Mouse (Mus musculus) midbrain, postnatal 0 days (tissue): ENCODE data around the gene Adgrl2. TPM values are rescaled to one million over a fixed set of nuclear protein-coding genes. Genes with fewer than 3 reads are reported as not detected.

Experiments used
- ATAC-seq: fragments of 200-750 bp; cut with Nextera tagmentation; 2 replicates; pipeline ENCODE4 v1.8.0; 2017; ENCODE audit warnings: moderate number of reproducible peaks, mild to moderate bottlenecking, moderate TSS enrichment, moderate library complexity; ENCODE audit not compliant: low FRiP score
- DNase-seq: peaks from one replicate; pipeline ENCODE4 v3.0.0-alpha.2; 2015; ENCODE audit warnings: low spot score
- H3K27ac ChIP-seq: fragments of 300-500 bp; sonication (generic); 2 replicates; pipeline ENCODE4 v1.5.1; 2014; ENCODE audit warnings: low read depth, mild to moderate bottlenecking, low read length, mixed read lengths
- H3K27me3 ChIP-seq: fragments of 300-500 bp; sonication (generic); 2 replicates; pipeline ENCODE4 v1.6.1; 2014; ENCODE audit warnings: low read length, control low read depth, mixed read lengths; ENCODE audit not compliant: insufficient read depth
- H3K36me3 ChIP-seq: fragments of 300-500 bp; sonication (generic); 2 replicates; pipeline ENCODE4 v1.6.1; 2014; ENCODE audit warnings: low read length, control low read depth, mixed read lengths; ENCODE audit not compliant: insufficient read depth
- H3K4me1 ChIP-seq: fragments of 300-500 bp; sonication (generic); 2 replicates; pipeline ENCODE4 v1.6.1; 2014; ENCODE audit warnings: mild to moderate bottlenecking, control low read depth, antibody characterized with exemption, low read length, mixed read lengths; ENCODE audit not compliant: insufficient read depth
- H3K4me2 ChIP-seq: fragments of 300-500 bp; sonication (generic); 2 replicates; pipeline ENCODE4 v1.6.1; 2014; ENCODE audit warnings: low read depth, mild to moderate bottlenecking, low read length, mixed read lengths; ENCODE audit not compliant: poor library complexity, severe bottlenecking
- H3K4me3 ChIP-seq: fragments of 300-500 bp; sonication (generic); 2 replicates; pipeline ENCODE4 v1.5.1; 2014; ENCODE audit warnings: low read depth, mild to moderate bottlenecking, low read length, moderate library complexity
- H3K9ac ChIP-seq: fragments of 300-500 bp; sonication (generic); replicated peaks from 2 replicates; pipeline ENCODE4 v1.6.1; 2014; ENCODE audit warnings: mild to moderate bottlenecking, low read length, moderate library complexity, mixed read lengths; ENCODE audit not compliant: poor library complexity, severe bottlenecking
- H3K9me3 ChIP-seq: fragments of 300-500 bp; sonication (generic); 2 replicates; pipeline ENCODE4 v1.6.1; 2016; ENCODE audit warnings: low read length, control low read depth
- CTCF ChIP-seq: IDR thresholded peaks from 2 replicates; pipeline ENCODE4 v1.5.1; 2016; ENCODE audit warnings: antibody characterized with exemption, mild to moderate bottlenecking
- WGBS: fragments of 180-500 bp; shearing (Covaris S2); extraction: QIAGEN DNeasy Blood & Tissue Kit; methylation state at CpG from one replicate; pipeline ENCODE4 v1.1.7; 2014; 5-methylcytosine and 5-hydroxymethylcytosine counted together
- polyA plus RNA-seq: library from polyadenylated mRNA; unstranded; fragments of >200 nt; fragmentation: Nextera tagmentation; extraction: Ambion mirVana; gene quantifications from 2 replicates; pipeline ENCODE4 v1.2.1, GENCODE M21; 2015
- total RNA-seq: library from RNA; depleted of rRNA; stranded (reverse); fragments of >200 nt; gene quantifications from 2 replicates; pipeline ENCODE4 v1.2.3, GENCODE M21; 2014

The Adgrl2 gene
- total and polyA plus RNA-seq, 2 experiments from 2014 or later: 92.9 to 102 TPM

GRCm38 (mm10) chr3:148865234-148865633, 125.1 kb downstream of the Adgrl2 start:
- H3K4me3 ChIP-seq: no peak overlapping the region
- no peak for ATAC-seq
- WGBS: 63% methylated on average over 7 of the region's 7 CpGs

GRCm38 (mm10) chr3:148861860-148862259, 128.5 kb downstream of the Adgrl2 start:
- ATAC-seq: no peak
- peaks cover 5% of the 10 kb centered on the region; the same call in 1 of the 2 replicates for H3K36me3 ChIP-seq
- WGBS: 51% methylated on average over 7 of the region's 7 CpGs

More at GRCm38 (mm10) chr3:148865234-148865633, 125.1 kb downstream of the Adgrl2 start:
- Histone ChIP-seq H3K36me3 (no peaks in the 10 kb centered on the region), H3K4me2 (no peak overlapping the region), H3K27ac (no peak overlapping the region), H3K9me3 (no peaks in the 10 kb centered on the region), H3K27me3 (no peaks in the 10 kb centered on the region), H3K9ac (no peak overlapping the region), H3K4me1 (no peaks in the 10 kb centered on the region)
- no peak for TF ChIP-seq CTCF
- peak; percentile 64 for DNase-seq

DNA sequence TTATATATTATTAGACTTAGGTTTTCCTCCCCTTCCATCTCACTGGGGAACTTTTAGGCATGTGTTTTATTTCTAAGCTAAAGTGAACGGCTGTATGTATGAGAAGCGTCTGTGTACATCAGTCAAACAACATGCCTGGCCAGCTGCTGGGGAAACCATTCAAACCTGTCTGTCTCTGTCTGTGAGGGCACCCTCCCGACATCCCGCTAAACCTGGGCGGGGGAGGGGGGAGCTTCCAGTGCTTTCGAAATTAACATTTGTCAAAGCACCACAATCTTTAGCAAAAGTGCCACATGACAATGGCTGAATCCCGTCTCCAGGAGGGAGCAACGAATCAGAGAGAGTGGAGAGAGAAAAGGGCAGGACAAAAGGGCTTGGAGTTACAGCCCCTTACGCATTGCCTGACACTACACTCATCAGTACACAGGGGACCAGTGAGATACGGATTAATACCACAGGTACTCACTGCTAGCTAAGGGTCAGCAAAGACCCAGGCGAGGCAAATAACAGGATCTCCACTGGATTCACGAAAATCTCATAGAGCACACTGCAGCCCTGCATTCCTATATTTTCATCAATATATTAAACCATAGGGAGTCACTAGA, 135.9 kb downstream of the Adgrl2 start:
- Histone ChIP-seq H3K9ac (no peak overlapping the region), H3K9me3 (no peaks in the 10 kb centered on the region), H3K4me3 (peak overlapping the region; percentile 25), H3K4me1 (no peaks in the 10 kb centered on the region), H3K27ac (no peak overlapping the region), H3K4me2 (peak overlapping the region; percentile 48), H3K36me3 (peaks cover 5% of the 10 kb centered on the region), H3K27me3 (no peaks in the 10 kb centered on the region)
- no peak for TF ChIP-seq CTCF
- WGBS: 11% methylated on average over 12 of the region's 12 CpGs
- ATAC-seq (peak; percentile 41; the same call in 1 of the 2 replicates), DNase-seq (no peak)

More at GRCm38 (mm10) chr3:148861860-148862259, 128.5 kb downstream of the Adgrl2 start:
- Histone ChIP-seq H3K4me2 (no peak overlapping the region), H3K9me3 (no peaks in the 10 kb centered on the region), H3K27ac (no peak overlapping the region), H3K4me1 (no peaks in the 10 kb centered on the region), H3K9ac (no peak overlapping the region), H3K27me3 (no peaks in the 10 kb centered on the region), H3K4me3 (no peak overlapping the region)
- no peak for TF ChIP-seq CTCF
- DNase-seq: no peak

GRCm38 (mm10) chr3:148853372-148853771, 137.0 kb downstream of the Adgrl2 start:
- no peaks in the 10 kb centered on the region for H3K4me1 ChIP-seq
- ATAC-seq: no peak
- no peak overlapping the region for H3K27ac ChIP-seq
- no peak overlapping the region for H3K4me3 ChIP-seq
- H3K27me3 ChIP-seq: no peaks in the 10 kb centered on the region
- H3K36me3 ChIP-seq: no peaks in the 10 kb centered on the region; the same call in 1 of the 2 replicates
- WGBS: 13% methylated on average over 8 of the region's 8 CpGs
- no peak overlapping the region for H3K9ac ChIP-seq
- H3K9me3 ChIP-seq: no peaks in the 10 kb centered on the region
- peak overlapping the region; percentile 32 for H3K4me2 ChIP-seq
- DNase-seq: no peak
- TF ChIP-seq CTCF: no peak

DNA sequence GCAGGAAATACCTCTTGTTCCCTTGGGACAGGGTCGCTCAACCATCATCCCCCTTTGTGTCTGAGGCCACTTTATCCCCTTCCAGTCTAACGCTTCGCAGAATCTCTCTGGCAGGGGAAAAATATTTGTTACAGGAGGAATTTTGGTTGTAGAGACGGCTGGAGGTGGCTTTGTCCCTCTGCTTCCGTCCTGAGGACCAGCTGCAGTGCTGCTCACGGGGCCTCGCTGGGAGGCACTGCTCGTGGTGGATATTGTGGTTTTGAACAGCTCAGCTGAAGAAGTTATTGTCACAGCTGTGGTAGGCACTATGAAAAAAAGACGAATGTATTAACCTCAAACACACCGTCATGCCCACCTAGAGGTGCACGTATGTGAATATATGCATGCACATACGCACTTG, 137.8 kb downstream of the Adgrl2 start:
- H3K36me3 ChIP-seq: no peaks in the 10 kb centered on the region; the same call in 1 of the 2 replicates

DNA sequence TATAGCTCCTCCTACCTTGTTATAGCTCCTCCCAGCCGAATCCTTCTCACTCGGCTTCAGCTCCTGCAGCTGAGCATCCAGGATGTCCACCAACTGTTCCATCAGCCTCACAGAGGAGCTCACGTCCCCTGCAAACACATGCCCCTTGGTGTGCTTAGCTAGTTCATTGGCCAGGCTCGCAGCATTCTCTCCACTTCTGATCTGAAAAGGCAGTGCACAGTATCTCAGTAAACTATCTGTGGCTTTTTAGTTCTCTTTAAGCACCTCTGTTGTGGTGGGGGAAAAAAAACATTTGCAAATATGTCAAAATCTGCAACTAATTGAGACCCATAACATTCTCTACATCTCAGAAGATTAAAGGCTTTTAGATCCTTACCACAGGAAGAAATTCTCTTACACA, 139.5 kb downstream of the Adgrl2 start:
- TF ChIP-seq CTCF: no peak
- Histone ChIP-seq H3K4me2 (no peak overlapping the region), H3K27ac (no peak overlapping the region), H3K4me3 (no peak overlapping the region), H3K27me3 (no peaks in the 10 kb centered on the region), H3K9ac (no peak overlapping the region), H3K36me3 (peaks cover 5% of the 10 kb centered on the region; the same call in 1 of the 2 replicates), H3K4me1 (no peaks in the 10 kb centered on the region), H3K9me3 (no peaks in the 10 kb centered on the region)
- 94% methylated on average over 4 of the region's 4 CpGs for WGBS
- DNase-seq: no peak
- ATAC-seq: no peak

More for the DNA sequence above, 137.8 kb downstream of the Adgrl2 start:
- Histone ChIP-seq H3K9ac (no peak overlapping the region), H3K4me1 (no peaks in the 10 kb centered on the region), H3K4me2 (no peak overlapping the region), H3K27me3 (no peaks in the 10 kb centered on the region), H3K9me3 (no peaks in the 10 kb centered on the region), H3K4me3 (no peak overlapping the region), H3K27ac (no peak overlapping the region)
- no peak for TF ChIP-seq CTCF
- ATAC-seq: no peak
- DNase-seq: no peak
- 49% methylated on average over 12 of the region's 12 CpGs for WGBS
